Mouse (Mus musculus): ENCODE measurements at regions not wholly inside any gene's neighbourhood (a gene's known extent, or its start where the extent isn't known, plus 50 kb on each side); places are given as distances from the start of the nearest gene placed in this dataset.

GRCm38 (mm10) chr17:9725704-9726469, 56.4 kb upstream of the Pabpc6 start:
- TF ChIP-seq CTCF (IDR thresholded peaks at IDR 0.05; ENCODE audit: low read depth) = no peak
- Histone ChIP-seq H3K27me3 (replicated peaks; ENCODE audit: control insufficient read depth, insufficient read depth, low read length) (no peaks in the 10 kb centered on the region), H3K9ac (ENCODE audit: low read depth, low read length) (no peak overlapping the region), H3K27ac (ENCODE audit: low read depth, low read length) (no peak overlapping the region), H3K36me3 (ENCODE audit: control insufficient read depth, insufficient read depth) (no peaks in the 10 kb centered on the region), H3K4me1 (replicated peaks; ENCODE audit: control insufficient read depth, insufficient read depth, low read length) (no peaks in the 10 kb centered on the region), H3K4me2 (replicated peaks; ENCODE audit: low read depth) (no peak overlapping the region), H3K4me3 (ENCODE audit: low read depth, low read length) (no peak overlapping the region), H3K9me3 (ENCODE audit: control insufficient read depth) (no peaks in the 10 kb centered on the region)
- WGBS = 70% methylated on average over 10 of the region's 10 CpGs
- no peak for ATAC-seq

- TF ChIP-seq CTCF (IDR thresholded peaks at IDR 0.05; ENCODE audit: low read depth) = no peak
Measured at GRCm38 (mm10) chr17:9723484-9723883, 54.0 kb upstream of the Pabpc6 start.

GRCm38 (mm10) chr17:9722709-9723108, 53.2 kb upstream of the Pabpc6 start:
- no peak for TF ChIP-seq CTCF (IDR thresholded peaks at IDR 0.05; ENCODE audit: low read depth)
- Histone ChIP-seq H3K27ac (ENCODE audit: low read depth, low read length) (no peak overlapping the region), H3K4me3 (ENCODE audit: low read depth, low read length) (no peak overlapping the region), H3K4me2 (replicated peaks; ENCODE audit: low read depth) (no peak overlapping the region), H3K9me3 (ENCODE audit: control insufficient read depth) (no peaks in the 10 kb centered on the region), H3K27me3 (replicated peaks; ENCODE audit: control insufficient read depth, insufficient read depth, low read length) (no peaks in the 10 kb centered on the region), H3K4me1 (replicated peaks; ENCODE audit: control insufficient read depth, insufficient read depth, low read length) (no peaks in the 10 kb centered on the region), H3K9ac (ENCODE audit: low read depth, low read length) (no peak overlapping the region), H3K36me3 (ENCODE audit: control insufficient read depth, insufficient read depth) (no peaks in the 10 kb centered on the region)
- WGBS = 22% methylated on average over 4 of the region's 4 CpGs
- ATAC-seq = no peak

More at GRCm38 (mm10) chr17:9723484-9723883, 54.0 kb upstream of the Pabpc6 start:
- no peak for ATAC-seq
- no peaks in the 10 kb centered on the region for H3K36me3 ChIP-seq (ENCODE audit: control insufficient read depth, insufficient read depth)
- no peaks in the 10 kb centered on the region for H3K4me1 ChIP-seq (replicated peaks; ENCODE audit: control insufficient read depth, insufficient read depth, low read length)
- no peak overlapping the region for H3K4me3 ChIP-seq (ENCODE audit: low read depth, low read length)
- no peak overlapping the region for H3K4me2 ChIP-seq (replicated peaks; ENCODE audit: low read depth)
- no peaks in the 10 kb centered on the region for H3K27me3 ChIP-seq (replicated peaks; ENCODE audit: control insufficient read depth, insufficient read depth, low read length)
- no peak overlapping the region for H3K27ac ChIP-seq (ENCODE audit: low read depth, low read length)
- H3K9me3 ChIP-seq (ENCODE audit: control insufficient read depth) = no peaks in the 10 kb centered on the region
- H3K9ac ChIP-seq (ENCODE audit: low read depth, low read length) = no peak overlapping the region
- 44% methylated on average over 4 of the region's 4 CpGs for WGBS

Measured in intestine, postnatal 0 days (tissue).